Mouse (Mus musculus): ENCODE results near the gene Ccdc6.

The Ccdc6 gene

GRCm38 (mm10) chr10:70132087-70132560 is 35.2 kb downstream of the Ccdc6 start:
- no peak for DNase-seq (ENCODE audit: low spot score in 2 of 2)

- no peak for DNase-seq (ENCODE audit: low spot score in 2 of 2)
Observed at GRCm38 (mm10) chr10:70132714-70133113, 35.8 kb downstream of the Ccdc6 start.

- peak; percentile 3 to 26 for DNase-seq (ENCODE audit: low spot score in 2 of 2)
Observed at GRCm38 (mm10) chr10:70133188-70133587, 36.3 kb downstream of the Ccdc6 start.

- no peak for DNase-seq (ENCODE audit: low spot score in 2 of 2)
Observed at GRCm38 (mm10) chr10:70135680-70136079, 38.8 kb downstream of the Ccdc6 start.

GRCm38 (mm10) chr10:70137652-70138051 is 40.7 kb downstream of the Ccdc6 start:
- DNase-seq (ENCODE audit: low spot score in 2 of 2): no peak

- no peak for DNase-seq (ENCODE audit: low spot score in 2 of 2)
Observed at GRCm38 (mm10) chr10:70138150-70138549, 41.2 kb downstream of the Ccdc6 start.

GRCm38 (mm10) chr10:70139368-70139767 is 42.4 kb downstream of the Ccdc6 start:
- DNase-seq (ENCODE audit: low spot score in 2 of 2): no peak

GRCm38 (mm10) chr10:70140414-70140813 is 43.5 kb downstream of the Ccdc6 start:
- no peak for DNase-seq (ENCODE audit: low spot score in 2 of 2)

- DNase-seq (ENCODE audit: low spot score in 2 of 2): no peak
Observed at GRCm38 (mm10) chr10:70142623-70143022, 45.7 kb downstream of the Ccdc6 start.

GRCm38 (mm10) chr10:70144004-70144557 is 47.2 kb downstream of the Ccdc6 start:
- no peak for DNase-seq (ENCODE audit: low spot score in 2 of 2)

- no peak for DNase-seq (ENCODE audit: low spot score in 2 of 2)
Observed at GRCm38 (mm10) chr10:70145873-70146272, 49.0 kb downstream of the Ccdc6 start.

- DNase-seq (ENCODE audit: low spot score in 2 of 2): no peak
Observed at GRCm38 (mm10) chr10:70149093-70149492, 52.2 kb downstream of the Ccdc6 start.

GRCm38 (mm10) chr10:70150301-70150700 is 53.4 kb downstream of the Ccdc6 start:
- no peak for DNase-seq (ENCODE audit: low spot score in 2 of 2)

GRCm38 (mm10) chr10:70151171-70151570 is 54.2 kb downstream of the Ccdc6 start:
- DNase-seq (ENCODE audit: low spot score in 2 of 2): no peak

GRCm38 (mm10) chr10:70152190-70152743 is 55.3 kb downstream of the Ccdc6 start:
- peak in 1 of 2 experiments; percentile 33 for DNase-seq (ENCODE audit: low spot score in 2 of 2)

- no peak for DNase-seq (ENCODE audit: low spot score in 2 of 2)
Observed at GRCm38 (mm10) chr10:70153810-70154209, 56.9 kb downstream of the Ccdc6 start.

GRCm38 (mm10) chr10:70156431-70157165 is 59.7 kb downstream of the Ccdc6 start:
- DNase-seq (ENCODE audit: low spot score in 2 of 2): peak; percentile 36 to 38

GRCm38 (mm10) chr10:70159651-70160320 is 62.9 kb downstream of the Ccdc6 start:
- DNase-seq (ENCODE audit: low spot score in 2 of 2): no peak

- no peak for DNase-seq (ENCODE audit: low spot score in 2 of 2)
Observed at GRCm38 (mm10) chr10:70160811-70161210, 63.9 kb downstream of the Ccdc6 start.

- DNase-seq (ENCODE audit: low spot score in 2 of 2): no peak
Observed at GRCm38 (mm10) chr10:70161504-70161903, 64.6 kb downstream of the Ccdc6 start.

- DNase-seq (ENCODE audit: low spot score in 2 of 2): no peak
Observed at GRCm38 (mm10) chr10:70163681-70164080, 66.8 kb downstream of the Ccdc6 start.

GRCm38 (mm10) chr10:70165877-70166276 is 69.0 kb downstream of the Ccdc6 start:
- no peak for DNase-seq (ENCODE audit: low spot score in 2 of 2)
